Mouse (Mus musculus) kidney, postnatal 0 days (tissue): ENCODE measurements at regions not wholly inside any gene's neighbourhood (a gene's known extent, or its start where the extent isn't known, plus 50 kb on each side); places are given as distances from the start of the nearest gene placed in this dataset.
A peak's percentile ranks its signal among the peaks of the same experiment; 100 is the strongest.

Source experiments
- ATAC-seq: fragments of 200-750 bp; cut with Nextera tagmentation; replicated peaks from 2 replicates; pipeline ENCODE4 v1.8.0; 2017; ENCODE audit warnings: low read depth, moderate number of reproducible peaks, moderate TSS enrichment, moderate library complexity; ENCODE audit not compliant: low FRiP score
- DNase-seq: peaks from one replicate; pipeline ENCODE4 v3.0.0-alpha.2; 2016; ENCODE audit warnings: low spot score
- H3K27ac ChIP-seq: fragments of 300-500 bp; sonication (generic); 2 replicates; pipeline ENCODE4 v1.5.1; 2014; ENCODE audit warnings: mild to moderate bottlenecking
- H3K27me3 ChIP-seq: fragments of 300-500 bp; sonication (generic); 2 replicates; pipeline ENCODE4 v1.6.1; 2014; ENCODE audit warnings: low read length, mixed read lengths; ENCODE audit not compliant: insufficient read depth
- H3K36me3 ChIP-seq: fragments of 300-500 bp; sonication (generic); 2 replicates; pipeline ENCODE4 v1.6.1; 2014; ENCODE audit warnings: low read length, mixed read lengths; ENCODE audit not compliant: insufficient read depth
- H3K4me1 ChIP-seq: fragments of 300-500 bp; sonication (generic); replicated peaks from 2 replicates; pipeline ENCODE4 v1.6.1; 2014; ENCODE audit warnings: antibody characterized with exemption, low read length, mixed read lengths; ENCODE audit not compliant: insufficient read depth
- H3K4me2 ChIP-seq: fragments of 300-500 bp; sonication (generic); 2 replicates; pipeline ENCODE4 v1.6.1; 2014; ENCODE audit warnings: mild to moderate bottlenecking, low read length, moderate library complexity, mixed read lengths
- H3K4me3 ChIP-seq: fragments of 300-500 bp; sonication (generic); replicated peaks from 2 replicates; pipeline ENCODE4 v1.5.1; 2014; ENCODE audit warnings: low read depth, low read length
- H3K9ac ChIP-seq: fragments of 300-500 bp; sonication (generic); 2 replicates; pipeline ENCODE4 v1.6.1; 2014; ENCODE audit warnings: low read depth, low read length
- H3K9me3 ChIP-seq: fragments of 300-500 bp; sonication (generic); replicated peaks from 2 replicates; pipeline ENCODE4 v1.6.1; 2016; ENCODE audit warnings: low read length, inconsistent platforms, mixed read lengths
- CTCF ChIP-seq: IDR thresholded peaks from 2 replicates; pipeline ENCODE4 v1.5.1; 2016; ENCODE audit warnings: antibody characterized with exemption, low read depth, mild to moderate bottlenecking, moderate library complexity
- WGBS: fragments of 180-500 bp; shearing (Covaris S2); extraction: QIAGEN DNeasy Blood & Tissue Kit; methylation state at CpG from one replicate; pipeline ENCODE4 v1.1.7; 2014; 5-methylcytosine and 5-hydroxymethylcytosine counted together

- H3K4me3 ChIP-seq = no peak overlapping the region
- H3K9ac ChIP-seq = no peak overlapping the region
- H3K9me3 ChIP-seq = no peaks in the 10 kb centered on the region
- no peak overlapping the region for H3K4me2 ChIP-seq
- no peak for TF ChIP-seq CTCF
- peaks cover 4% of the 10 kb centered on the region; the same call in 1 of the 2 replicates for H3K4me1 ChIP-seq
- H3K27me3 ChIP-seq = no peaks in the 10 kb centered on the region
- 63% methylated on average over 1 of the region's 1 CpGs for WGBS
- no peak overlapping the region for H3K27ac ChIP-seq
- ATAC-seq (no peak), DNase-seq (no peak)
- H3K36me3 ChIP-seq = no peaks in the 10 kb centered on the region
Measured at GRCm38 (mm10) chr6:140816359-140816758, 87.3 kb downstream of the Gm11077 start.

GRCm38 (mm10) chr6:140816831-140817230 is 87.7 kb downstream of the Gm11077 start:
- no peak for TF ChIP-seq CTCF
- no peaks in the 10 kb centered on the region for H3K36me3 ChIP-seq
- H3K4me2 ChIP-seq = no peak overlapping the region
- H3K4me3 ChIP-seq = no peak overlapping the region
- peaks cover 4% of the 10 kb centered on the region; the same call in 1 of the 2 replicates for H3K4me1 ChIP-seq
- no peaks in the 10 kb centered on the region for H3K27me3 ChIP-seq
- H3K9me3 ChIP-seq = no peaks in the 10 kb centered on the region
- WGBS = 37% methylated on average over 6 of the region's 6 CpGs
- no peak overlapping the region for H3K27ac ChIP-seq
- H3K9ac ChIP-seq = no peak overlapping the region
- ATAC-seq (no peak), DNase-seq (peak; percentile 18)

GRCm38 (mm10) chr6:140819451-140819878 is 90.4 kb downstream of the Gm11077 start:
- H3K27ac ChIP-seq = no peak overlapping the region
- H3K4me1 ChIP-seq = peaks cover 4% of the 10 kb centered on the region; the same call in 1 of the 2 replicates
- H3K36me3 ChIP-seq = no peaks in the 10 kb centered on the region
- no peak overlapping the region for H3K4me3 ChIP-seq
- WGBS = 35% methylated on average over 8 of the region's 8 CpGs
- no peak for TF ChIP-seq CTCF
- H3K27me3 ChIP-seq = no peaks in the 10 kb centered on the region
- DNase-seq (peak; percentile 76), ATAC-seq (peak; percentile 67)
- H3K4me2 ChIP-seq = no peak overlapping the region
- no peaks in the 10 kb centered on the region for H3K9me3 ChIP-seq
- no peak overlapping the region for H3K9ac ChIP-seq

GRCm38 (mm10) chr6:140826522-140826921 is 97.4 kb downstream of the Gm11077 start:
- TF ChIP-seq CTCF = no peak
- no peaks in the 10 kb centered on the region for H3K9me3 ChIP-seq
- no peak overlapping the region for H3K9ac ChIP-seq
- H3K4me3 ChIP-seq = no peak overlapping the region
- no peak for ATAC-seq
- no peaks in the 10 kb centered on the region for H3K4me1 ChIP-seq
- H3K36me3 ChIP-seq = no peaks in the 10 kb centered on the region
- DNase-seq = no peak
- H3K4me2 ChIP-seq = no peak overlapping the region
- no peak overlapping the region for H3K27ac ChIP-seq
- no peaks in the 10 kb centered on the region for H3K27me3 ChIP-seq

- Histone ChIP-seq H3K4me2 (no peak overlapping the region), H3K36me3 (no peaks in the 10 kb centered on the region), H3K9ac (no peak overlapping the region), H3K9me3 (no peaks in the 10 kb centered on the region), H3K4me3 (no peak overlapping the region), H3K27ac (no peak overlapping the region), H3K4me1 (no peaks in the 10 kb centered on the region), H3K27me3 (no peaks in the 10 kb centered on the region)
- no peak for TF ChIP-seq CTCF
- DNase-seq (no peak), ATAC-seq (no peak)
Measured at GRCm38 (mm10) chr6:140827651-140828050, 98.6 kb downstream of the Gm11077 start.

- no peak for TF ChIP-seq CTCF
- Histone ChIP-seq H3K27ac (no peak overlapping the region), H3K9me3 (no peaks in the 10 kb centered on the region), H3K36me3 (no peaks in the 10 kb centered on the region), H3K9ac (no peak overlapping the region), H3K4me1 (no peaks in the 10 kb centered on the region), H3K27me3 (no peaks in the 10 kb centered on the region), H3K4me2 (no peak overlapping the region), H3K4me3 (no peak overlapping the region)
- ATAC-seq (no peak), DNase-seq (no peak)
- 65% methylated on average over 8 of the region's 8 CpGs for WGBS
Measured at GRCm38 (mm10) chr6:140843292-140843991, 114.4 kb downstream of the Gm11077 start.

GRCm38 (mm10) chr6:140847165-140847564 is 118.1 kb downstream of the Gm11077 start:
- H3K27me3 ChIP-seq = no peaks in the 10 kb centered on the region
- no peak overlapping the region for H3K4me3 ChIP-seq
- ATAC-seq = no peak
- no peak overlapping the region for H3K4me2 ChIP-seq
- H3K9me3 ChIP-seq = no peaks in the 10 kb centered on the region
- no peak for DNase-seq
- H3K27ac ChIP-seq = no peak overlapping the region
- H3K36me3 ChIP-seq = no peaks in the 10 kb centered on the region
- WGBS = 82% methylated on average over 3 of the region's 3 CpGs
- no peak for TF ChIP-seq CTCF
- no peak overlapping the region for H3K9ac ChIP-seq
- no peaks in the 10 kb centered on the region for H3K4me1 ChIP-seq
